Mouse (Mus musculus) forebrain, embryonic 13.5 days (tissue): ENCODE data around the gene Olfr370. TPM values are rescaled to one million over a fixed set of nuclear protein-coding genes. Genes with fewer than 3 reads are reported as not detected.
"Not testable (repeated sequence)": the region's sequence is repeated elsewhere in the genome, so short reads cannot be mapped to it uniquely, and the experiment has no call there.

Experiments
- ATAC-seq: fragments of 200-750 bp; cut with Nextera tagmentation; 2 replicates; pipeline ENCODE4 v1.8.0; 2017
- H3K27ac ChIP-seq: fragments of 300-500 bp; sonication (generic); 2 replicates; pipeline ENCODE4 v1.5.1; 2015; ENCODE audit warnings: inconsistent platforms, mild to moderate bottlenecking, moderate library complexity
- H3K27me3 ChIP-seq: fragments of 300-500 bp; sonication (generic); 2 replicates; pipeline ENCODE4 v1.6.1; 2015; ENCODE audit warnings: mild to moderate bottlenecking, inconsistent platforms
- H3K36me3 ChIP-seq: fragments of 300-500 bp; sonication (generic); 2 replicates; pipeline ENCODE4 v1.6.1; 2015; ENCODE audit warnings: mild to moderate bottlenecking, inconsistent platforms; ENCODE audit not compliant: poor library complexity, severe bottlenecking
- H3K4me1 ChIP-seq: fragments of 300-500 bp; sonication (generic); 2 replicates; pipeline ENCODE4 v1.6.1; 2015; ENCODE audit warnings: inconsistent platforms
- H3K4me2 ChIP-seq: fragments of 300-500 bp; sonication (generic); 2 replicates; pipeline ENCODE4 v1.6.1; 2015; ENCODE audit warnings: inconsistent platforms, mild to moderate bottlenecking, moderate library complexity
- H3K4me3 ChIP-seq: fragments of 300-500 bp; sonication (generic); 2 replicates; pipeline ENCODE4 v1.5.1; 2015; ENCODE audit warnings: mild to moderate bottlenecking, inconsistent platforms
- H3K9ac ChIP-seq: fragments of 300-500 bp; sonication (generic); 2 replicates; pipeline ENCODE4 v1.6.1; 2015; ENCODE audit warnings: mild to moderate bottlenecking, inconsistent platforms
- H3K9me3 ChIP-seq: fragments of 300-500 bp; sonication (generic); replicated peaks from 2 replicates; pipeline ENCODE4 v1.6.1; 2016; ENCODE audit warnings: inconsistent platforms
- WGBS: fragments of 180-500 bp; shearing (Covaris S2); methylation state at CpG from one replicate; pipeline ENCODE4 v1.1.7; 2015; 5-methylcytosine and 5-hydroxymethylcytosine counted together
- polyA plus RNA-seq: library from polyadenylated mRNA; unstranded; fragments of >200 nt; fragmentation: Nextera tagmentation; extraction: Ambion mirVana; gene quantifications from 2 replicates; pipeline ENCODE4 v1.2.1, GENCODE M21; 2015

The Olfr370 gene
- 0.15 TPM in 1 of 2 replicates, not detected in the other for polyA plus RNA-seq

DNA sequence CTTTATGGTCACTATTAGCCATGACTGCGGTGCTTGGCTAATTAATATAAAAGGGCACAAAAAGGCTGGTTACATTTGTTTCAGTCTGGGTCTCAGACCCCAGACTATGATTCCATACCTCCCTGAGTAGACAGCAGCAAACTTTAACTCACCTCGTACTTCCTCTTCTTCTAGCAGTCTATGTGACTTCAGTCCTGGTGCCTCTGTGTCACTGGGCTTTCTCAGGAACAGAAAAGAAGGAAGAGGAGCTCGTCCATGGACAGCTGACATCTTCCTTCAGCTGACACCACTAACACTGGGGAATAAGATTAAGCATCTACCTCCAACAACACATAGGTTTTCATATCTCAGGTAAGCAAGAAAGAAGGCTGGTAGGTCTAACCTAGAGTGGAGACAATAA is at the start of gene Olfr370:
Gene Olfr370, plus strand, starts transcription at position 45 of the 400 bp plus-strand sequence.
- no peak within 1 kb of the TSS for H3K9ac ChIP-seq
- no peaks in the 10 kb centered on the region for H3K27me3 ChIP-seq
- H3K4me2 ChIP-seq, result no peak within 1 kb of the TSS
- no peaks in the 10 kb centered on the region for H3K4me1 ChIP-seq
- H3K9me3 ChIP-seq, result no peaks in the 10 kb centered on the region
- no peaks in the 10 kb centered on the region for H3K36me3 ChIP-seq
- no peak within 1 kb of the TSS for H3K27ac ChIP-seq
- no peak within 1 kb of the TSS for H3K4me3 ChIP-seq
- 76% methylated on average over 3 of the region's 3 CpGs for WGBS
- ATAC-seq, result no peak

DNA sequence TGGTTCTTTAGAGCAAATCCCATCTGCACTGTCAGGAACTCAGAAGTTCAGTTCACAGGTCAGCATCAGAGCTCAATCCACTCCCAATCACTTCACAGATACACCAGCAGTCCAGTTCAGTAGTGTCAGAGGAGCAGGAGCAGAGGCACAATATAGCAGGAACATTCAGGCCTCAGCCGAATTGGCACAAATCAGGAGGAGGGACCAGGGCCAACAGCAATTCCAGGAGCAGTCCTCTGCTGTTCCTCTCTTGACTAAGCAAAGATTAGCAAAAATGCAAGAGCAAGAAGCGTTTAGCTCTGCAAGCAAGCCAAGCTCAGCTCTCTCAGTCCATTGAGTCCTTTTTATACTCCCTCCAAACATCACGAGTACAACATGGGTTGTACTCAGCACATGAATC is 23.9 kb upstream of the Olfr370 start:
- no peak overlapping the region for H3K4me2 ChIP-seq
- no peak overlapping the region for H3K9ac ChIP-seq
- no peaks in the 10 kb centered on the region for H3K36me3 ChIP-seq
- H3K4me1 ChIP-seq, result no peaks in the 10 kb centered on the region
- ATAC-seq, result no peak
- no peak overlapping the region for H3K4me3 ChIP-seq
- WGBS, result 90% methylated on average over 3 of the region's 3 CpGs
- no peak overlapping the region for H3K27ac ChIP-seq
- H3K9me3 ChIP-seq, result peaks cover 7% of the 10 kb centered on the region
- no peaks in the 10 kb centered on the region for H3K27me3 ChIP-seq

DNA sequence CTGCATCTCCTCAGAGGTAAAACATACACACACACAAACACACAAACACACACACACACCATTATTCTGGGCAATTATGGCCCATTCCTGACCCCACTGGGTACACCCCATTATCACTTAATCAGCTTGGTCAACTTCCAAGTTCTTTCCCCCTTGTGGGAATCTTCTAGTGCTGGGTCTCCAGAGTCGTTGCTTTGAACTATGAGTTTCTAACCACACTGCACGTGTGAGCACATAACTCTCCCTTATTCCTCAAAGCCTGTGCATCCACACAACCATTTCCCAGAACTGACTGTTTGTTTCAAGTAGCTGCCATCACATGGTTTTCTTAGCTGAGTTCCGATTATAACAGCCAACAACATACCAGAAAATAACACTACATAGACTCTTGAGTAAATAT is 15.1 kb upstream of the Olfr370 start:
- Histone ChIP-seq H3K27ac (no peak overlapping the region), H3K9me3 (no peaks in the 10 kb centered on the region), H3K27me3 (no peaks in the 10 kb centered on the region), H3K4me2 (no peak overlapping the region), H3K36me3 (no peaks in the 10 kb centered on the region), H3K4me1 (no peaks in the 10 kb centered on the region), H3K4me3 (no peak overlapping the region), H3K9ac (no peak overlapping the region)
- ATAC-seq, result no peak
- whole genome bisulfite sequencing, result 80% methylated on average over 3 of the region's 3 CpGs

DNA sequence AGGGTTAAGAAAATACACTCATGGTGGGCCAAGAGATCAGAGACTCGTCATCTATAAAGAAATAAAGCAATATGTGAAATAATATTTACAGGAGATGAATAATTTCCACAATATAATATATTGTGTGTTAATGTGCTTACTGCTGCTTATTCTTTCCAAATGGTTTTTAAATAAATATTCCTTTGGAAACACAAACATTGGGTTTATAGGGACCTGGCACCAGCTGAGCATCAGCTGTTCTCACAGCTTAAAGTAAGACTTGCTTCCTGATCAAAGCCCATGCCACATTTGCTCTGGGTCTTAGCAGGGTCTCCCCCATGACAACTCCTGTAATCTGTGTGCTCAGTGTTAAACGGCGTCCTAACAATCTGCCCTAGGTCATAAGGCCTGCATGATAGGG is 14.7 kb upstream of the Olfr370 start:
- H3K27me3 ChIP-seq, H3K9ac ChIP-seq, H3K4me1 ChIP-seq, H3K4me3 ChIP-seq, H3K4me2 ChIP-seq, H3K27ac ChIP-seq, H3K9me3 ChIP-seq, ATAC-seq, H3K36me3 ChIP-seq: not testable (repeated sequence)
- WGBS, result 86% methylated on average over 3 of the region's 3 CpGs

DNA sequence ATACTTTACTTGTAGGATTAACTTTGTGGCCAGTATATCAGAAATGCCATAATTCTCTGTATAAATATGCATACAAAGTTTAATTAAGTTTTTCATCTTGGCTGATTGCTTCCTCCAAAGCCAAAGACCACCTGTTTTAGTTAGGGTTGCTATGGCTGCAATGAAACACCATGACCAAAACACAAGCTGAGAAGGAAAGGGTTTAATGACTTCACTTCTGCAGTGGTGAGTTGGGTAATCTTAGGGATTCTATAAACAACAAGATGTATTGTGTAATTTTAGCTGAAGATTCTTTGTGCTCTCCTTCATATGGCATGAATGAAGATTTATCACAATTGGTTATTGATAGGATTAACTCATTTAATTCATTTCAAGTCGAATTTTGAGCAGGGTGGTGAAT is 14.3 kb upstream of the Olfr370 start:
- H3K36me3 ChIP-seq, result no peaks in the 10 kb centered on the region
- ATAC-seq, result no peak
- no peaks in the 10 kb centered on the region for H3K9me3 ChIP-seq
- WGBS, result 31% methylated on average over 1 of the region's 1 CpGs
- H3K4me2 ChIP-seq, result no peak overlapping the region
- H3K4me1 ChIP-seq, result no peaks in the 10 kb centered on the region
- H3K9ac ChIP-seq, result no peak overlapping the region
- no peak overlapping the region for H3K4me3 ChIP-seq
- no peaks in the 10 kb centered on the region for H3K27me3 ChIP-seq
- no peak overlapping the region for H3K27ac ChIP-seq

DNA sequence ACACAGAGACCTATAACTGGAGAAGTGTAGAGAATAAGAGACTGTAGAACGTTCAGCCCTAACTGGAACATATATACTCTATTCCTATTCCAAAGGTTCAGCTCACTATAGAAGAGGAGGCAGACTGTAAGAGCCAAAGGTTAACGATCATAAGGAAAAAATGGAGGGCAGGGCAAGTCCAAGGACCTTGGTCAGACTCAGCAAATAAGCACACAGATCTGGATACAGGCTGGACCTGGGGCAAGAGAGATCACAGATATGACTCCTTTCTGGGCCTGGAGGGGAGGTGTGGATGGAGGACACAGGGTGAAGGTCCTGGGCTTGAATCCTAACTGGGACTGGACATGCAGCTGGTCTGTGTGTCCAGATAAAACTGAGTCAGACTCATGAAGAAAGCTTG is 778 bp upstream of the Olfr370 start:
- H3K4me2 ChIP-seq, result no peak overlapping the region
- H3K4me3 ChIP-seq, result no peak overlapping the region
- no peaks in the 10 kb centered on the region for H3K9me3 ChIP-seq
- H3K4me1 ChIP-seq, result no peaks in the 10 kb centered on the region
- no peaks in the 10 kb centered on the region for H3K27me3 ChIP-seq
- no peak overlapping the region for H3K27ac ChIP-seq
- no peak for ATAC-seq
- H3K36me3 ChIP-seq, result no peaks in the 10 kb centered on the region
- WGBS, result 91% methylated on average over 2 of the region's 2 CpGs
- H3K9ac ChIP-seq, result no peak overlapping the region

DNA sequence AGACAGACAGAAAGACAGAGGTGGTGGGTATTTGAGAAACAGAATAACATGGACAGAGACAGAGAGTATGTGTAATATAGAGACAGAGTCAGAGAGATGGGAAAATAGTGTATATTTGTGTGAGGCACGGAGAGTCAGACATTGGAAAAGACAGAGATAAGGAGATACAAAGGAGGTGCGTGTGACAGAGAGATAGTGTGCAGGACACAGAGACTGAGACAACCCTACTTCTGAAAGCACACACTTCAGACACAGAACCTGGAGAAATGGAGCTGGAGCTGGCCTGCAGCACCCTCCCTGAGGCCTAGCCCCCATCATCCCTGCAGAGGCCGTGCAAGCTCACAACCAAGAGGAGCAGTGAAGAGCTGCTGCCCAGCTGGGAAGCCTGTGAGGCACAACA is 27.1 kb downstream of the Olfr370 start:
- ATAC-seq, result no peak
- no peak overlapping the region for H3K9ac ChIP-seq
- WGBS, result 86% methylated on average over 3 of the region's 3 CpGs

DNA sequence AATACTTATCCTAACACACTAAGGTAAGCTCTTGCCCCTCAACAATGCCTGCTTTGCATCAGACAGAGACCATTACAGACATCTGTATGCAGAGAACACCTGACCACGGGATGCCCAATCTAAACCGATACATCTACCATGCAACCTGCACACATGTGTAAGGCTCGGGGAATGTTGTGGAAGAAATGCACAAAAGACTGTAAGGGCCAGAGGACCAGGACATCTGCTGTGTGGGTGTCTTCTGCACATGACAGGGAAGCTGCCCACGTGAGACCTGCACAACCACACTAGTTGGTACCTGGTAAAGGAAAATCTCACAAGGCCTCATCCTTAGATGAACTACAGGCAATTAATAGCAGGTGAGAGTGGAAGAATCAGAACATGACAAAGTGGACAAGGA is 27.7 kb downstream of the Olfr370 start:
- no peaks in the 10 kb centered on the region for H3K27me3 ChIP-seq
- ATAC-seq, result no peak
- no peak overlapping the region for H3K27ac ChIP-seq
- no peak overlapping the region for H3K4me2 ChIP-seq
- peaks cover 13% of the 10 kb centered on the region for H3K4me1 ChIP-seq
- H3K36me3 ChIP-seq, result no peaks in the 10 kb centered on the region
- no peaks in the 10 kb centered on the region for H3K9me3 ChIP-seq
- H3K9ac ChIP-seq, result no peak overlapping the region
- WGBS, result 76% methylated on average over 4 of the region's 4 CpGs
- no peak overlapping the region for H3K4me3 ChIP-seq

More for the DNA sequence above, 27.1 kb downstream of the Olfr370 start:
- Histone ChIP-seq H3K9me3 (no peaks in the 10 kb centered on the region), H3K4me1 (peaks cover 7% of the 10 kb centered on the region), H3K4me3 (no peak overlapping the region), H3K36me3 (no peaks in the 10 kb centered on the region), H3K27me3 (no peaks in the 10 kb centered on the region), H3K27ac (no peak overlapping the region), H3K4me2 (no peak overlapping the region)

DNA sequence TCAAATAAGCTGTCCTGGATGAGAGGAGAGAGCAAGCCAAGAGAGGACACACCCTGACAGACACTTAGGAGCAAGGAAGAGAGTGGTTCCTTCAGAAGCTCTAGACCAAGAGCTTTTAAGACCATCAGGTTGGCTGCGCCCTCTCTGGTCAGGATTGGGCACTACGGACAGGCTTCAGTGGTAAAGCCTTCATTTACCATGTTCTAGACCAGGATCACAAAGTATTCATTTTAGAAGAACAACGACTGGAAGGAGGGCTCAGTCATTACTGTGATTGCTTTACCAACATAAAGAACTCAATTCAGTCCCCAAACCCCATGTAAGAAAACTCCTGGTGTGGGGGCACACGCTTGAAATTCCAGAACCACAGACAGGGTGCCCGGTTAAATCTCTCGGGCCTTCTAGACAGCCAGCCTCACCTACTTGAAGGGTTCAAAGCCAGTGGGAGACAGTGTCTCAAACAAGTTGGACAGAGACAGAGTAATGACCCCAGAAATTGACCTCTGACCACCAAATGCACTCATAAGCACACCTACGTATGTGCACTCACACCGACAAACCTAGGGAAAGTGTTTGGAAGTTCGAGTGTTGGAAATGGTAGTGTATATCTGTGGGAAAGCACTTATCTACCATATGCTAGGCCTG is 30.3 kb downstream of the Olfr370 start:
- WGBS, result 74% methylated on average over 9 of the region's 9 CpGs
- ATAC-seq, result peak; percentile 46
- Histone ChIP-seq H3K4me2 (peak overlapping the region; percentile 97; the same call in 1 of the 2 replicates), H3K27ac (no peak overlapping the region), H3K4me1 (peaks cover 19% of the 10 kb centered on the region), H3K9me3 (no peaks in the 10 kb centered on the region), H3K4me3 (no peak overlapping the region), H3K9ac (no peak overlapping the region), H3K27me3 (no peaks in the 10 kb centered on the region), H3K36me3 (peaks cover 21% of the 10 kb centered on the region)

DNA sequence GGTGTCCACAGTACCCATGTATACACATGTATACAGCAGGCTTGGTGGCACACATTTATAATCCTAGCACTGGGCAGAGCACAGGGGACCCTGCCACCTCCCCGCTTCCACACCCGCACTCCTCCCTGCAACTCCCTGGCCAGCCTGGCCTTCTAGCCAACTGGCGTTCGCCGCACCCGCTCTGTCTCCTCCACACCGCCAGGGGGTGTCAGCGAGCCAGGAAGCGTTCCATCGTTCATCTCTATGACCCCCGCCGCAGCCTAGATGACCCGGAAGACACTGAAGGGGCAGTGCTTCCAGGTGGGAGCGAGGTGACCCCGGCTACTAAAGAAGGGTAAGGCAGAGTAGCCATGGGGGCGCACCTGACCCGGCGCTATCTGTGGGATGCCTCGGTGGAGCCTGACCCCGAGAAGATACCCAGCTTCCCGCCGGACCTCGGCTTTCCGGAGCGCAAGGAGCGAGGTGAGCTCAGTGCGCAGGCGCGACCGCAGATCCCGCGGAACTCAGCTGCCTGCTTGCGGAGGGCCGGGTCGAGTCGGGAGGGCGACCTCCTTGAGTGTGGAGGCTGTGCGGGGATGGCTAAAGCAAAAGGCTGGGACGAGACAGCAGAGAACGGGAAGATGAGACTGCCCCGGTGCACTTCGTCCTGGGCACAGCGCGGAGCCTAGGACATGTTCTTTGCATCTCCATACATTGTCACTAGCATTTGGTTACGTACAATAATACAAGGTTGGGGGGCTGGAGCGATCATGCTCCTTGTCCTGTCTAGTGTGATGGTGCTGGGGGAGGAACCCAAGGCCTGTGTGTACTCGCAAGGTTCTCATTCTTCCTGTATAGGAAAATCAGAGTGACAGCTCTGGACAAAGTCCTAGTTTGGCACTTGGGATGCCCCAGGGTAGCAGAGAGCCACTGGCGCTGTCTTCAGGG is 31.2 kb downstream of the Olfr370 start, which contains the start of gene Ndufb7:
Gene Ndufb7, plus strand, starts transcription at position 203 of the 927 bp plus-strand sequence.
- peaks cover 29% of the 10 kb centered on the region for H3K36me3 ChIP-seq
- H3K27me3 ChIP-seq, result no peaks in the 10 kb centered on the region
- no peaks in the 10 kb centered on the region for H3K9me3 ChIP-seq
- H3K9ac ChIP-seq, result peak within 1 kb of the TSS; percentile 91
- WGBS, result 1% methylated on average over 48 of the region's 48 CpGs
- H3K27ac ChIP-seq, result peak within 1 kb of the TSS; percentile 54
- peak; percentile 89 for ATAC-seq
- H3K4me1 ChIP-seq, result peaks cover 19% of the 10 kb centered on the region
- H3K4me3 ChIP-seq, result peak within 1 kb of the TSS; percentile 78
- H3K4me2 ChIP-seq, result peak within 1 kb of the TSS; percentile 97

DNA sequence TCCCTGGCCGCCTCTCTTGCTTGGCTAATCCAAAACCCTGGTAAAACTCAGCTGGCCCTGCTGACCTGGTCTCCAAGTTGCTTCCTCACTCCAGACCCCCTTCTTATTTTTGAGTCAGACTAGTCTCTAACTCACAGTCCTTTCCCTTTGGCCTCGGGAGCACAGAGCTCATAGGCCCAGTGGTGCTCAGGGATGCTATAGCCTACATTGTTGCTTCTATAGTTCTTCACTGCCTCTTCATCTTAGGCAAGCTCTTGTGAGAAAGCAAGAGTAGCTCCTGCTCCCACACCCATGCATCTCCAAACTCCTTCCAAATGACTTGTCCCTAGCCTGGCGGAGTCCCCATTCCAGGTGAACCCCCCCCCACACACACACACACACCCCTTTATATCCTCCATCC is 32.1 kb downstream of the Olfr370 start:
- 47% methylated on average over 3 of the region's 3 CpGs for WGBS
- Histone ChIP-seq H3K27me3 (no peaks in the 10 kb centered on the region), H3K9ac (peak overlapping the region; percentile 91), H3K4me3 (peak overlapping the region; percentile 78), H3K36me3 (peaks cover 39% of the 10 kb centered on the region), H3K4me1 (peaks cover 19% of the 10 kb centered on the region), H3K27ac (no peak overlapping the region), H3K9me3 (no peaks in the 10 kb centered on the region), H3K4me2 (peak overlapping the region; percentile 97)
- no peak for ATAC-seq

DNA sequence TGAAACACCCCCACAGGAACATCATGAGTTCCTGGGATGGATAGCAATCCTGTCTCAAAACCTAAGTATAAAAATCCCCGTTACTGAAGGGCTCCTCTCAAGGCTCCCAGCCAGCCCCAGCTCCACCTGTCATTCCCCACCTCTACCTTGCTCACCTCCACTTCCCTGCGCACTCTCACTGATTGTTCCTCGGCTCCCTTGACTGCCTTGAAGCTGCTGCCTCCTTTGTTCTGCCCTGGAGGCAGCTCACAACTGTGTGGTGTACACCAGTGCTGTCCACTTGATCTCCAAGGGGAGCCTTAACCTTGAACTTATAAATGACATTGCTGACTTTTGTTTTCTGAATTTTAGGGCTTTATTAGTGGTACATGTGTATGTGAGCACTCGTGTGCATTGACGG is 32.5 kb downstream of the Olfr370 start:
- H3K4me3 ChIP-seq, result peak overlapping the region; percentile 78; the same call in 1 of the 2 replicates
- no peaks in the 10 kb centered on the region for H3K27me3 ChIP-seq
- 71% methylated on average over 5 of the region's 5 CpGs for WGBS
- H3K27ac ChIP-seq, result no peak overlapping the region
- no peak for ATAC-seq
- no peaks in the 10 kb centered on the region for H3K9me3 ChIP-seq
- peak overlapping the region; percentile 97 for H3K4me2 ChIP-seq
- peaks cover 19% of the 10 kb centered on the region for H3K4me1 ChIP-seq
- H3K9ac ChIP-seq, result peak overlapping the region; percentile 91
- peaks cover 43% of the 10 kb centered on the region for H3K36me3 ChIP-seq
